In genomic region chr13:58452651-58453413, GRCm38 (mm10) we compare ENCODE assay signal across 8 mouse cellular contexts. TPM values are rescaled to one million over a fixed set of nuclear protein-coding genes. Genes with fewer than 3 reads are reported as not detected.
DNase-seq lines count a peak whose midpoint lies in the region; ATAC-seq lines count a peak whose summit lies in the region.

No protein-coding gene starts in this region.

- H3K27ac ChIP-seq in heart, embryonic 11.5 days (ENCODE audit: low read depth, low read length): no peak overlapping the region
- H3K27ac ChIP-seq in kidney, embryonic 16.5 days (ENCODE audit: low read length): no peak overlapping the region
- H3K27ac ChIP-seq in midbrain, embryonic 10.5 days (replicated peaks): 0 out of 2 replicates have a peak overlapping the region, but pooled peaks have one; percentile 13

- DNase-seq in adrenal gland, adult 18-20 months (ENCODE audit: low spot score in 2 of 2): peak; percentile 39 to 40
- no peak for DNase-seq in adrenal gland, postnatal 4 days (ENCODE audit: low spot score in 2 of 2)
- DNase-seq in adrenal gland, postnatal 14 days: peak; percentile 44
- DNase-seq in midbrain, embryonic 10.5 days (ENCODE audit: low spot score): peak; percentile 40
- no peak for DNase-seq in c-Kit-positive CD71-positive TER-119-positive erythroid progenitor cells, embryonic 14.5 days (ENCODE audit: low spot score)
- DNase-seq in right cerebral cortex, adult 18-20 months: no peak

- no peak for ATAC-seq in heart, embryonic 11.5 days (replicated peaks; ENCODE audit: insufficient number of reproducible peaks, low FRiP score, low TSS enrichment)
- peak; percentile 57; the same call in 1 of the 2 replicates for ATAC-seq in kidney, embryonic 16.5 days (ENCODE audit: low FRiP score, low TSS enrichment)

- H3K4me3 ChIP-seq in heart, embryonic 11.5 days (ENCODE audit: low read depth, low read length): peak overlapping the region; percentile 47
- H3K4me3 ChIP-seq in kidney, embryonic 16.5 days (ENCODE audit: low read length): peak overlapping the region; percentile 45
- H3K4me3 ChIP-seq in midbrain, embryonic 10.5 days: peak overlapping the region; percentile 44

- WGBS in heart, embryonic 11.5 days (ENCODE audit: insufficient replicate concordance): 11% methylated on average over 32 of the region's 32 CpGs
- WGBS in kidney, embryonic 16.5 days: 13% methylated on average over 32 of the region's 32 CpGs
- whole genome bisulfite sequencing in midbrain, embryonic 10.5 days: 16% methylated on average over 32 of the region's 32 CpGs

- H3K4me1 ChIP-seq in heart, embryonic 11.5 days (ENCODE audit: control insufficient read depth, insufficient read depth, low read length): no peaks in the 10 kb centered on the region
- H3K4me1 ChIP-seq in kidney, embryonic 16.5 days (ENCODE audit: insufficient read depth, low read length): peaks cover 6% of the 10 kb centered on the region
- peaks cover 39% of the 10 kb centered on the region for H3K4me1 ChIP-seq in midbrain, embryonic 10.5 days

- peak overlapping the region; percentile 63 for H3K9ac ChIP-seq in heart, embryonic 11.5 days (ENCODE audit: low read depth, low read length)
- H3K9ac ChIP-seq in kidney, embryonic 16.5 days (replicated peaks; ENCODE audit: low read length): peak overlapping the region; percentile 39

- no peaks in the 10 kb centered on the region for H3K36me3 ChIP-seq in heart, embryonic 11.5 days (ENCODE audit: control insufficient read depth, insufficient read depth, low read length)
- H3K36me3 ChIP-seq in kidney, embryonic 16.5 days (ENCODE audit: insufficient read depth, low read length): no peaks in the 10 kb centered on the region
- H3K36me3 ChIP-seq in midbrain, embryonic 10.5 days: no peaks in the 10 kb centered on the region

- no peaks in the 10 kb centered on the region for H3K9me3 ChIP-seq in heart, embryonic 11.5 days (replicated peaks; ENCODE audit: control insufficient read depth, low read length)
- no peaks in the 10 kb centered on the region for H3K9me3 ChIP-seq in kidney, embryonic 16.5 days (ENCODE audit: low read length)
- H3K9me3 ChIP-seq in midbrain, embryonic 10.5 days (replicated peaks): no peaks in the 10 kb centered on the region; the same call in 1 of the 2 replicates

- H3K4me2 ChIP-seq in heart, embryonic 11.5 days: peak overlapping the region; percentile 68
- H3K4me2 ChIP-seq in kidney, embryonic 16.5 days (replicated peaks; ENCODE audit: low read depth, low read length): peak overlapping the region; percentile 63

- H3K27me3 ChIP-seq in heart, embryonic 11.5 days (ENCODE audit: control insufficient read depth, insufficient read depth, low read length): peaks cover 6% of the 10 kb centered on the region; the same call in 1 of the 2 replicates
- H3K27me3 ChIP-seq in kidney, embryonic 16.5 days (ENCODE audit: insufficient read depth, low read length): peaks cover 13% of the 10 kb centered on the region
- peaks cover 54% of the 10 kb centered on the region for H3K27me3 ChIP-seq in midbrain, embryonic 10.5 days (ENCODE audit: low read depth, poor library complexity, severe bottlenecking)

RNA-seq across cellular contexts. Expression of gene Hnrnpk, which starts 49.7 kb away (rescaled TPM):
- total RNA-seq in adrenal gland, adult 18-20 months (2021): 100 to 1,000 TPM; 806 to 881 TPM
- total RNA-seq in adrenal gland, postnatal 4 days (2021): 1,000 to 10,000 TPM; 1,032 to 1,080 TPM
- 904 and 935 TPM in 2 replicates for total RNA-seq in adrenal gland, postnatal 14 days (2021)
- polyA plus RNA-seq in heart, embryonic 11.5 days (2014; fragmentation: Nextera tagmentation; extraction: Ambion mirVana): 1,114 and 1,293 TPM in 2 replicates
- polyA plus RNA-seq in kidney, embryonic 16.5 days (2015; fragmentation: Nextera tagmentation; extraction: Ambion mirVana): 1,654 and 1,686 TPM in 2 replicates
- 2,221 and 2,293 TPM in 2 replicates for polyA plus RNA-seq in midbrain, embryonic 10.5 days (2016; fragmentation: Nextera tagmentation; extraction: Ambion mirVana)

RNA-seq across cellular contexts. Expression of gene Rmi1, which starts 50.8 kb away (rescaled TPM):
- total RNA-seq in adrenal gland, adult 18-20 months (2021): 10 to 100 TPM; 18.0 to 19.1 TPM
- 10 to 100 TPM; 23.2 to 24.8 TPM for total RNA-seq in adrenal gland, postnatal 4 days (2021)
- total RNA-seq in adrenal gland, postnatal 14 days (2021): 18.6 and 19.3 TPM in 2 replicates
- polyA plus RNA-seq in heart, embryonic 11.5 days (2014; fragmentation: Nextera tagmentation; extraction: Ambion mirVana): 22.7 and 24.1 TPM in 2 replicates
- polyA plus RNA-seq in kidney, embryonic 16.5 days (2015; fragmentation: Nextera tagmentation; extraction: Ambion mirVana): 23.2 and 25.7 TPM in 2 replicates
- polyA plus RNA-seq in midbrain, embryonic 10.5 days (2016; fragmentation: Nextera tagmentation; extraction: Ambion mirVana): 27.4 and 31.2 TPM in 2 replicates

Comparison
In these comparisons a context has a peak if more than half of its experiments do, and no peak if none do; other contexts are left out.
1. DNase-seq: peak in adrenal gland, adult 18-20 months (2 of 2), adrenal gland, postnatal 14 days (single experiment) and midbrain, embryonic 10.5 days (single experiment); none in adrenal gland, postnatal 4 days (0 of 2), c-Kit-positive CD71-positive TER-119-positive erythroid progenitor cells, embryonic 14.5 days (single experiment) and right cerebral cortex, adult 18-20 months (single experiment).
2. Peak in every context shown above with its lines, with median percentiles within 50 percentile points of each other: H3K4me3 ChIP-seq.